Mouse (Mus musculus) liver, embryonic 12.5 days (tissue): ENCODE data around the gene Cenpp. TPM values are rescaled to one million over a fixed set of nuclear protein-coding genes. Genes with fewer than 3 reads are reported as not detected.

Experiments
- ATAC-seq: fragments of 200-750 bp; cut with Nextera tagmentation; 2 replicates; pipeline ENCODE4 v1.8.0; 2017; ENCODE audit warnings: moderate number of reproducible peaks, mild to moderate bottlenecking, moderate library complexity
- H3K27ac ChIP-seq: fragments of 300-500 bp; sonication (generic); 2 replicates; pipeline ENCODE4 v1.5.1; 2016; ENCODE audit warnings: mild to moderate bottlenecking
- H3K27me3 ChIP-seq: fragments of 300-500 bp; sonication (generic); replicated peaks from 2 replicates; pipeline ENCODE4 v1.6.1; 2016; ENCODE audit warnings: mild to moderate bottlenecking, moderate library complexity
- H3K36me3 ChIP-seq: fragments of 300-500 bp; sonication (generic); 2 replicates; pipeline ENCODE4 v1.6.1; 2016; ENCODE audit warnings: mild to moderate bottlenecking, moderate library complexity
- H3K4me1 ChIP-seq: fragments of 300-500 bp; sonication (generic); 2 replicates; pipeline ENCODE4 v1.6.1; 2016
- H3K4me2 ChIP-seq: fragments of 300-500 bp; sonication (generic); 2 replicates; pipeline ENCODE4 v1.6.1; 2016; ENCODE audit warnings: mild to moderate bottlenecking, moderate library complexity
- H3K4me3 ChIP-seq: fragments of 300-500 bp; sonication (generic); 2 replicates; pipeline ENCODE4 v1.5.1; 2016; ENCODE audit warnings: mild to moderate bottlenecking, moderate library complexity
- H3K9ac ChIP-seq: fragments of 300-500 bp; sonication (generic); 2 replicates; pipeline ENCODE4 v1.6.1; 2016; ENCODE audit warnings: mild to moderate bottlenecking, moderate library complexity
- H3K9me3 ChIP-seq: fragments of 300-500 bp; sonication (generic); replicated peaks from 2 replicates; pipeline ENCODE4 v1.6.1; 2016; ENCODE audit warnings: mild to moderate bottlenecking, moderate library complexity
- WGBS: fragments of 180-500 bp; shearing (Covaris S2); methylation state at CpG from one replicate; pipeline ENCODE4 v1.1.7; 2016; ENCODE audit not compliant: insufficient replicate concordance; 5-methylcytosine and 5-hydroxymethylcytosine counted together
- polyA plus RNA-seq: library from polyadenylated mRNA; unstranded; fragments of >200 nt; fragmentation: Nextera tagmentation; extraction: Ambion mirVana; gene quantifications from 2 replicates; pipeline ENCODE4 v1.2.1, GENCODE M21; 2016

Gene Cenpp
- polyA plus RNA-seq, 1 experiment from 2014 or later = 30.2 TPM

DNA sequence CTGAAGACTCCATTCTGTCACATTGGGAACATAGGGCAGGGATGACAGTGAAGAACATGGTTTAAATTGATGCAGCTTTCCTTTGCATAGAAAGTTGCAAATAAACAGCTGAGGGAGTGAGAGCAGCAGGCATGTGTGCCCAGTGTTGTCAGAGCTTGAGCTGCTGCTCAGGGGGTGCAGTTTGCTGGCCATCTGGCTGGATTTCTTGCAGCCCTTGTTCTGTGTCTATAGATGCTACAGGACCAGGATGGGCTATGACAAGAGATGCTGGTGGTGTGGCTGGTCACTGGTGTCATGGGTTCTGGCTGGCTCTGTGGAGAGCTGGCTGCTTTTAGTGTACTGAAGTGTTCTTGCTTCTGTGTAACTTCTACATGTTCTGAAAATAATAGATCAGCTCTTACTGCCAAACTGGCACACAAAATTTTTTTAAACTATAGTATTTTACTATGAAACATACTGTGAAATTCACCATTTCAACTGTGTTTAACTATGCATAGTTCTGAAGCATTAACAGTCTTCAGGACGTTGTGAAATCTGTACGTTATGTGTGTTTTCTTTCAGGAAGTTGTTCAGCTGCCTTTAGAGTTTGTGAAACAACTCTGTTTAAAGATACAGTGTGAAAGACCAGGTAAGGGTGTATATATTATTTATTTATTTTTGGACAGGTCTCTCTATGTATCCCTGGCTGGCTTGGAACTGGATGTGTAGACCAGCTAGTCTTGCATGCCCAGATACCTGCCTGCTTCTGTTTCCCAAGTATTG lies 219.1 kb downstream of the Cenpp start:
- Histone ChIP-seq H3K36me3 (peaks cover 75% of the 10 kb centered on the region), H3K4me3 (no peak overlapping the region), H3K4me2 (no peak overlapping the region), H3K9ac (no peak overlapping the region), H3K27ac (no peak overlapping the region), H3K4me1 (peaks cover 6% of the 10 kb centered on the region), H3K27me3 (no peaks in the 10 kb centered on the region), H3K9me3 (no peaks in the 10 kb centered on the region)
- ATAC-seq = no peak
- WGBS = 64% methylated on average over 2 of the region's 2 CpGs

DNA sequence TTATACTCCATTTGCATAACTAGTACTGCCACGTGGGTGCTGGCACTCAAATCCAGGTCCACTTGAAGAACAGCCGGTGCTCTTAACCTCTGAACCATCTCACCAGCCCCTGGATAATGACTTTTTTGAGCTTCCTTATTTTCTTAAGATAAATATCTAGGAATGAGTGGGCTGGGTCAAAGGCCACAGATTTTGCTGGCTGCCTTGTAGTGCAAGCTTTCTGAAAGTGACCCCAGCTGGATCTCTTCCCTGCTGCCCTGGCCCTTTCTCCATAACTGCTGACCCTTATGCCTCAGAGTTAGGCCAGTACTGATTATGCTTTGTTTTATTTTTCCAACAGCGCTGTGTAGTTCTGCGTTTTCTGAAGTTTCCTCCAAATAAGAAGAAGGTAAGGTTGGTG lies 222.1 kb downstream of the Cenpp start:
- Histone ChIP-seq H3K9me3 (no peaks in the 10 kb centered on the region), H3K9ac (no peak overlapping the region), H3K4me2 (no peak overlapping the region), H3K4me3 (no peak overlapping the region), H3K4me1 (peaks cover 34% of the 10 kb centered on the region), H3K27ac (no peak overlapping the region), H3K27me3 (no peaks in the 10 kb centered on the region), H3K36me3 (peaks cover 48% of the 10 kb centered on the region)
- no peak for ATAC-seq
- WGBS = 74% methylated on average over 4 of the region's 4 CpGs

DNA sequence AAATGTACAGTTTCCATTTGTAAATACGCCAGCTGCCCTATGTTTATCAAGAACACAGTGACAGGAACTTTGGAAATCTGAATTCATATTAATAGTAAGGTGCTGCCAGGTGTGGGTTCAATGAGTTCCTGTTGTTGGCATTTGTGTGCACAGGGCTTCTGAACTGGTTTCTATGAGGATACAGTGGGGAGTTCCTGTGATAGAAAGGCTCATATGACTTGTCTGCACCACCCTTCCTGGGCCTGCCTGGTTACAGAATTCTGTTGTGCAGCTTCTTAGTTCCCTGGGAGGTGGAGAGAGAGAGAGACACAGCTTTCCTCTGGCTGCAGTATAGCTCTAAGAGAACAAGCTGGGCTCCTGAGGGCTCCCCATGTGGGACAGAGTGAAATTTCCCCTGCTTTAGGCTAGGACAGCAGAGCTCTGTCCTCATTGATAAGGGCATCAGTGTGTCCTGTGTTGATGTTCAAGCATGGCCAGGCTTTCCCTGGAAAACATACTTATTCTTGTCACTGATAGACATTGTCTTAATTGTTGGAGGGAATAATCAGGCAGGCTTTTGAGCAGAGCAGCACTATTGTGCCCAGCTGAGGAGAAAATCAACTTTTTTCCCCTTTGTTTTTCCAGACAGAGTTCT lies 224.4 kb downstream of the Cenpp start:
- H3K4me2 ChIP-seq = no peak overlapping the region
- ATAC-seq = no peak
- no peak overlapping the region for H3K4me3 ChIP-seq
- no peak overlapping the region for H3K9ac ChIP-seq
- peaks cover 26% of the 10 kb centered on the region for H3K36me3 ChIP-seq
- H3K27ac ChIP-seq = no peak overlapping the region
- peaks cover 55% of the 10 kb centered on the region for H3K4me1 ChIP-seq
- H3K27me3 ChIP-seq = no peaks in the 10 kb centered on the region
- WGBS = 77% methylated on average over 1 of the region's 1 CpGs
- H3K9me3 ChIP-seq = no peaks in the 10 kb centered on the region

DNA sequence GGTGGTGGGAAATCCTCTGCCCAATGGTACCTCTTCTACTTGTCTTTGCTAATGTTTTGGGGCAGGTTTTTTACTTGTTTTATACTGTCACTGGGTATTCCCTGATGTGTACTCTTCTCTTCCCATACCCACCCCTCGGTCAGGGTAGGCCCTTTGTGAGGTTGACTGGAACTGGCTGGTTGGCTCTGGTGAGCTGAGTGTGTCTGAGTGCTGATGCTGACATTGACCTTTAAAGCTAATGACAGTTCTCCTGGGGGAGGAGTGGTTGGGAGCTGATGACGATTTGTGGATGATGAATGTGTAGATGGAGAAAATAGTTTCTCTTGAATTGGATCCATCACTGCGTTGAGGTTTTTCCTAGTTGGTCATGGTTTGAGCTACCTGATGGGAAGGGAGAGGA lies 225.8 kb downstream of the Cenpp start:
- Histone ChIP-seq H3K27me3 (no peaks in the 10 kb centered on the region), H3K4me1 (peaks cover 70% of the 10 kb centered on the region), H3K27ac (no peak overlapping the region), H3K4me3 (no peak overlapping the region), H3K4me2 (no peak overlapping the region), H3K9ac (no peak overlapping the region), H3K36me3 (peaks cover 15% of the 10 kb centered on the region), H3K9me3 (no peaks in the 10 kb centered on the region)
- 73% methylated on average over 3 of the region's 3 CpGs for WGBS
- no peak for ATAC-seq

DNA sequence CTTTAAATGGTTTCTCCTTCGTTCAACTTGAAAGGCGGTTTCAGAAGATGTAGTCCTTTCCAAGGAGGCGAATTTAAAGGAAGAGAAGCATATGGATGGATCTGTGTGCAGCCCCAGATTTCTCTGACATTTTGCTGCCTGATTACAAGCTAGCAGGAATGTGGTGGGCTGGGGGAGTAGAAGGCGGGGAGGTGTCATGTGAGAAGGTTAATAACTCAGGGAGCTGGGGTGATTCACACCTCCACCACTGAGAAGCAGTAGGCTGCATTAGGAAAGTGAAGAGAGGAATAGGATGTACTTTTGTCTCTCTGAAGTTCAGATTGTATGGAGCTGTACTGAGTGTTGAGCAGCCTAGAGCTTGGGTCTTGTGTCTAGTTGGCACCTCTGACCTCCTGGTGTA lies 230.6 kb downstream of the Cenpp start:
- H3K4me1 ChIP-seq = peaks cover 63% of the 10 kb centered on the region
- no peaks in the 10 kb centered on the region for H3K27me3 ChIP-seq
- no peak for ATAC-seq
- 0 out of 2 replicates have a peak, but pooled peaks cover 5% of the 10 kb centered on the region for H3K36me3 ChIP-seq
- H3K4me2 ChIP-seq = peak overlapping the region; percentile 96
- no peak overlapping the region for H3K27ac ChIP-seq
- H3K9me3 ChIP-seq = no peaks in the 10 kb centered on the region
- peak overlapping the region; percentile 83 for H3K4me3 ChIP-seq
- peak overlapping the region; percentile 80 for H3K9ac ChIP-seq
- 12% methylated on average over 4 of the region's 4 CpGs for WGBS

DNA sequence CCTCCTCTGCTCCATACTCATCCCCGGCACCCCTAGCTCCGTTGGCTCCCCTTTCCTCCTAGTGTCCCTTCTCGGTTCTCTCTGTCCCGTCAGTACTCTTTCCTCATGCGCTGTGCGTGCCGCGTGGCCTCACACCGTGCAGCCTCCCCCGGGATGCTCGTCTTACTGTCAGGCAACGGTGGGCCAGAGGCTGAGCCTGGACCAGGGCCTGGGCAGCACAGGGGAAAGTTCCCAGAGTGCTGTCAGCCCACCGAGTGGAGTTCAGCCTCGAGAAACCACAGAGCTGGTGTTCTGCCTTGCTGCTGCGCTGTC lies 231.0 kb downstream of the Cenpp start:
- H3K9ac ChIP-seq = peak overlapping the region; percentile 80
- ATAC-seq = peak; percentile 48
- H3K9me3 ChIP-seq = no peaks in the 10 kb centered on the region
- 0 out of 2 replicates have a peak, but pooled peaks cover 5% of the 10 kb centered on the region for H3K36me3 ChIP-seq
- no peaks in the 10 kb centered on the region for H3K27me3 ChIP-seq
- peak overlapping the region; percentile 96 for H3K4me2 ChIP-seq
- peaks cover 59% of the 10 kb centered on the region for H3K4me1 ChIP-seq
- peak overlapping the region; percentile 80 for H3K27ac ChIP-seq
- H3K4me3 ChIP-seq = peak overlapping the region; percentile 83
- under 1% methylated on average over 15 of the region's 15 CpGs for WGBS

DNA sequence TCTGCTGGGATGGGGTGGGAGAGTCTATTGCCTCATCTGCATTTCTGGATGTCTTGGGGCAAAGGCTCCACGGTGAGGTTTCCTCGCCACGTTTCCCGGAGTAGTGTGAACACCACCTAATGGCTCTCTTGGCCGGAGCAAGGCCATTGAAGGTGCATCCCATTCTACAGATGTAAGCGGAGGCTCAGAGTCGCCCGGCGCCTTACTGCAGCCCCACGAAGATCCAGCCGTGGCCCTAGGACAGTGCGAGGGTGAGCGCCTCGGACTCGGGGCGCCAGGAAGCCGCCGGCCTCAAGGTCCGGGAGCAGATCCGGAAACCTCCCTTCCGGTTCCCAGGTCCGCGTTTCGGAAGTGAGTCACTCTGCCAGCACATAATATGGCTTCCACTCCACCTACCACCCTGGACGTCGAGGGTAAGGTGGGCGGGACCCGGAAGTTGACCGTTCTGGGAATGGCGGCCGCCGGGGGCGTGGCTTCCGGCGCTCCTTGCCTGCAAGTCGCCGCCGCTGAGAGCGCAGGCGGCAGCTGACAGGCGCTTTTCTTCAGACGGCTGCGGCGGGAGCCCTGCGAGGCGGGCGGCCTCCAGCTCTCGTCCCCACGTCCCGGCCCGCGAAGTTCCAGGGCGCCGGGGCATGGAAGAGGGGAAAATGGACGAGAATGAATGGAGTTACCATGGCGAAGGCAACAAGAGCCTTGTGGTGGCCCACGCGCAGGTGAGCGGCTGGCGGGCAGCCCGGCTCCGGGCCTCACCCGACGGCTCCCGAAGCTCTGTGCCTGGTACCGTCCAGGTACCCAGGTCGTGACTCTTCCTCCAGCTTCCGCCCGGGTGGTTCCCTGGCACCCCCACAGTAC lies 231.6 kb downstream of the Cenpp start, which contains the start of gene Ippk:
Gene Ippk (plus strand): TSS at position 496 of the 852 bp plus-strand sequence.
- Histone ChIP-seq H3K27me3 (0 out of 2 replicates have a peak, but pooled peaks cover 3% of the 10 kb centered on the region), H3K9me3 (no peaks in the 10 kb centered on the region), H3K4me3 (peak within 1 kb of the TSS; percentile 83), H3K9ac (peak within 1 kb of the TSS; percentile 81), H3K4me1 (peaks cover 53% of the 10 kb centered on the region), H3K4me2 (peak within 1 kb of the TSS; percentile 96), H3K27ac (peak within 1 kb of the TSS; percentile 86), H3K36me3 (0 out of 2 replicates have a peak, but pooled peaks cover 5% of the 10 kb centered on the region)
- peak; percentile 98 for ATAC-seq
- WGBS = under 1% methylated on average over 69 of the region's 69 CpGs

Other genes starting within 250 kb of the Cenpp start
- gene Ippk, start 231.5 kb downstream of the Cenpp start, polyA plus RNA-seq = 13.6 and 13.9 TPM in 2 replicates
- gene Tes3-ps, start 159.5 kb downstream of the Cenpp start, polyA plus RNA-seq = 1.1 and 1.2 TPM in 2 replicates
- gene Ecm2, start 148.0 kb downstream of the Cenpp start, polyA plus RNA-seq = 0.28 and 0.33 TPM in 2 replicates
- gene Aspn, start 108.3 kb downstream of the Cenpp start, polyA plus RNA-seq = 0.26 and 0.39 TPM in 2 replicates
- gene Omd, start 70.3 kb downstream of the Cenpp start, polyA plus RNA-seq = 0.83 and 1.0 TPM in 2 replicates
- gene Ogn, start 44.7 kb downstream of the Cenpp start, polyA plus RNA-seq = 2.0 and 2.7 TPM in 2 replicates
- 19.0 and 19.7 TPM in 2 replicates for gene Nol8, start 293 bp upstream of the Cenpp start, polyA plus RNA-seq
- gene Iars, start 29.3 kb upstream of the Cenpp start, polyA plus RNA-seq = 94.1 and 94.9 TPM in 2 replicates
- gene Gm30302, start 146.2 kb upstream of the Cenpp start, polyA plus RNA-seq = not detected in 2 replicates